Mouse (Mus musculus) midbrain, embryonic 16.5 days (tissue): ENCODE data around the gene BC052040. TPM values are rescaled to one million over a fixed set of nuclear protein-coding genes. Genes with fewer than 3 reads are reported as not detected.

Experiments used
- ATAC-seq: fragments of 200-750 bp; cut with Nextera tagmentation; 2 replicates; pipeline ENCODE4 v1.8.0; 2017; ENCODE audit warnings: moderate TSS enrichment
- H3K27ac ChIP-seq: fragments of 300-500 bp; sonication (generic); 2 replicates; pipeline ENCODE4 v1.5.1; 2014; ENCODE audit warnings: mild to moderate bottlenecking, low read length, mixed read lengths
- H3K27me3 ChIP-seq: fragments of 300-500 bp; sonication (generic); 2 replicates; pipeline ENCODE4 v1.6.1; 2014; ENCODE audit warnings: low read depth, low read length, mixed read lengths; ENCODE audit not compliant: control insufficient read depth, insufficient read depth
- H3K36me3 ChIP-seq: fragments of 300-500 bp; sonication (generic); 2 replicates; pipeline ENCODE4 v1.6.1; 2014; ENCODE audit warnings: mild to moderate bottlenecking, low read length, moderate library complexity, mixed read lengths; ENCODE audit not compliant: control insufficient read depth, insufficient read depth
- H3K4me1 ChIP-seq: fragments of 300-500 bp; sonication (generic); 2 replicates; pipeline ENCODE4 v1.6.1; 2014; ENCODE audit warnings: mild to moderate bottlenecking, low read length, mixed read lengths; ENCODE audit not compliant: control insufficient read depth, insufficient read depth
- H3K4me2 ChIP-seq: fragments of 300-500 bp; sonication (generic); 2 replicates; pipeline ENCODE4 v1.6.1; 2014; ENCODE audit warnings: mild to moderate bottlenecking, low read length, mixed read lengths
- H3K4me3 ChIP-seq: fragments of 300-500 bp; sonication (generic); 2 replicates; pipeline ENCODE4 v1.5.1; 2014; ENCODE audit warnings: low read depth, mild to moderate bottlenecking, low read length, moderate library complexity, mixed read lengths
- H3K9ac ChIP-seq: fragments of 300-500 bp; sonication (generic); 2 replicates; pipeline ENCODE4 v1.6.1; 2014; ENCODE audit warnings: low read depth, low read length, mixed read lengths
- H3K9me3 ChIP-seq: fragments of 300-500 bp; sonication (generic); replicated peaks from 2 replicates; pipeline ENCODE4 v1.6.1; 2014; ENCODE audit warnings: mild to moderate bottlenecking, low read length, mixed read lengths; ENCODE audit not compliant: control insufficient read depth, poor library complexity, severe bottlenecking
- WGBS: fragments of 180-500 bp; shearing (Covaris S2); extraction: QIAGEN DNeasy Blood & Tissue Kit; methylation state at CpG from one replicate; pipeline ENCODE4 v1.1.7; 2014; 5-methylcytosine and 5-hydroxymethylcytosine counted together
- polyA plus RNA-seq: library from polyadenylated mRNA; unstranded; fragments of >200 nt; fragmentation: Nextera tagmentation; extraction: Ambion mirVana; gene quantifications from 2 replicates; pipeline ENCODE4 v1.2.1, GENCODE M21; 2015

Gene BC052040
- polyA plus RNA-seq, 1 experiment from 2014 or later: 21.7 TPM

- Histone ChIP-seq H3K9me3 (no peaks in the 10 kb centered on the region), H3K4me3 (no peak overlapping the region), H3K27me3 (no peaks in the 10 kb centered on the region), H3K4me2 (no peak overlapping the region), H3K27ac (no peak overlapping the region), H3K4me1 (peaks cover 5% of the 10 kb centered on the region), H3K9ac (no peak overlapping the region), H3K36me3 (no peaks in the 10 kb centered on the region)
- ATAC-seq: no peak
- 64% methylated on average over 10 of the region's 10 CpGs for WGBS
These were observed 15.5 kb downstream of the BC052040 start for GRCm38 (mm10) chr2:115597017-115597416.

- no peaks in the 10 kb centered on the region for H3K36me3 ChIP-seq
- no peaks in the 10 kb centered on the region for H3K27me3 ChIP-seq
- H3K9ac ChIP-seq: no peak overlapping the region
- H3K9me3 ChIP-seq: no peaks in the 10 kb centered on the region
- 88% methylated on average over 5 of the region's 5 CpGs for WGBS
- no peak overlapping the region for H3K4me3 ChIP-seq
- H3K27ac ChIP-seq: no peak overlapping the region
- no peak overlapping the region for H3K4me2 ChIP-seq
- no peak for ATAC-seq
- H3K4me1 ChIP-seq: no peaks in the 10 kb centered on the region; the same call in 1 of the 2 replicates
These were observed 16.8 kb downstream of the BC052040 start for GRCm38 (mm10) chr2:115598266-115598665.

- 45% methylated on average over 5 of the region's 5 CpGs for WGBS
- no peaks in the 10 kb centered on the region for H3K9me3 ChIP-seq
- ATAC-seq: no peak
- no peaks in the 10 kb centered on the region for H3K36me3 ChIP-seq
- no peak overlapping the region for H3K9ac ChIP-seq
- no peak overlapping the region for H3K27ac ChIP-seq
- H3K4me3 ChIP-seq: no peak overlapping the region
- H3K4me2 ChIP-seq: no peak overlapping the region
- H3K4me1 ChIP-seq: no peaks in the 10 kb centered on the region; the same call in 1 of the 2 replicates
- no peaks in the 10 kb centered on the region for H3K27me3 ChIP-seq
These were observed 19.2 kb downstream of the BC052040 start for GRCm38 (mm10) chr2:115600724-115601123.

- no peak overlapping the region for H3K9ac ChIP-seq
- no peak overlapping the region for H3K4me2 ChIP-seq
- H3K27me3 ChIP-seq: no peaks in the 10 kb centered on the region
- H3K36me3 ChIP-seq: no peaks in the 10 kb centered on the region
- ATAC-seq: no peak
- 59% methylated on average over 1 of the region's 1 CpGs for WGBS
- H3K4me3 ChIP-seq: no peak overlapping the region
- no peak overlapping the region for H3K27ac ChIP-seq
- no peaks in the 10 kb centered on the region; the same call in 1 of the 2 replicates for H3K4me1 ChIP-seq
- no peaks in the 10 kb centered on the region for H3K9me3 ChIP-seq
These were observed 19.8 kb downstream of the BC052040 start for GRCm38 (mm10) chr2:115601280-115601679.

GRCm38 (mm10) chr2:115602116-115602515 lies 20.6 kb downstream of the BC052040 start:
- Histone ChIP-seq H3K9ac (no peak overlapping the region), H3K27me3 (no peaks in the 10 kb centered on the region), H3K4me1 (no peaks in the 10 kb centered on the region; the same call in 1 of the 2 replicates), H3K27ac (no peak overlapping the region), H3K4me3 (no peak overlapping the region), H3K4me2 (no peak overlapping the region), H3K9me3 (no peaks in the 10 kb centered on the region), H3K36me3 (no peaks in the 10 kb centered on the region)
- 56% methylated on average over 2 of the region's 2 CpGs for WGBS
- ATAC-seq: no peak

- WGBS: 84% methylated on average over 6 of the region's 6 CpGs
- ATAC-seq: no peak
- Histone ChIP-seq H3K4me2 (no peak overlapping the region), H3K9me3 (no peaks in the 10 kb centered on the region), H3K27me3 (no peaks in the 10 kb centered on the region), H3K4me1 (no peaks in the 10 kb centered on the region; the same call in 1 of the 2 replicates), H3K9ac (no peak overlapping the region), H3K27ac (no peak overlapping the region), H3K36me3 (no peaks in the 10 kb centered on the region), H3K4me3 (no peak overlapping the region)
These were observed 22.6 kb downstream of the BC052040 start for GRCm38 (mm10) chr2:115604132-115604531.

GRCm38 (mm10) chr2:115605829-115606336 lies 24.4 kb downstream of the BC052040 start:
- WGBS: 39% methylated on average over 1 of the region's 1 CpGs
- H3K27ac ChIP-seq: no peak overlapping the region
- H3K9me3 ChIP-seq: no peaks in the 10 kb centered on the region
- H3K27me3 ChIP-seq: no peaks in the 10 kb centered on the region
- H3K4me1 ChIP-seq: no peaks in the 10 kb centered on the region; the same call in 1 of the 2 replicates
- H3K4me3 ChIP-seq: no peak overlapping the region
- ATAC-seq: no peak
- H3K36me3 ChIP-seq: no peaks in the 10 kb centered on the region
- no peak overlapping the region for H3K4me2 ChIP-seq
- no peak overlapping the region for H3K9ac ChIP-seq

GRCm38 (mm10) chr2:115609020-115609419 lies 27.5 kb downstream of the BC052040 start:
- WGBS: 98% methylated on average over 3 of the region's 3 CpGs
- H3K4me2 ChIP-seq: no peak overlapping the region

GRCm38 (mm10) chr2:115610092-115610491 lies 28.6 kb downstream of the BC052040 start:
- Histone ChIP-seq H3K9ac (no peak overlapping the region), H3K4me3 (no peak overlapping the region), H3K4me2 (no peak overlapping the region), H3K4me1 (no peaks in the 10 kb centered on the region), H3K27me3 (no peaks in the 10 kb centered on the region), H3K27ac (no peak overlapping the region), H3K9me3 (no peaks in the 10 kb centered on the region), H3K36me3 (no peaks in the 10 kb centered on the region)
- no peak for ATAC-seq
- 93% methylated on average over 2 of the region's 2 CpGs for WGBS

More at GRCm38 (mm10) chr2:115609020-115609419, 27.5 kb downstream of the BC052040 start:
- no peak for ATAC-seq
- no peak overlapping the region for H3K27ac ChIP-seq
- H3K36me3 ChIP-seq: no peaks in the 10 kb centered on the region
- H3K27me3 ChIP-seq: no peaks in the 10 kb centered on the region
- H3K4me1 ChIP-seq: no peaks in the 10 kb centered on the region
- no peaks in the 10 kb centered on the region for H3K9me3 ChIP-seq
- no peak overlapping the region for H3K4me3 ChIP-seq
- H3K9ac ChIP-seq: no peak overlapping the region
